Mouse (Mus musculus): ENCODE results near the gene 1700010I14Rik.
A peak's percentile ranks its signal among the peaks of the same experiment; 100 is the strongest.

The 1700010I14Rik gene

DNA sequence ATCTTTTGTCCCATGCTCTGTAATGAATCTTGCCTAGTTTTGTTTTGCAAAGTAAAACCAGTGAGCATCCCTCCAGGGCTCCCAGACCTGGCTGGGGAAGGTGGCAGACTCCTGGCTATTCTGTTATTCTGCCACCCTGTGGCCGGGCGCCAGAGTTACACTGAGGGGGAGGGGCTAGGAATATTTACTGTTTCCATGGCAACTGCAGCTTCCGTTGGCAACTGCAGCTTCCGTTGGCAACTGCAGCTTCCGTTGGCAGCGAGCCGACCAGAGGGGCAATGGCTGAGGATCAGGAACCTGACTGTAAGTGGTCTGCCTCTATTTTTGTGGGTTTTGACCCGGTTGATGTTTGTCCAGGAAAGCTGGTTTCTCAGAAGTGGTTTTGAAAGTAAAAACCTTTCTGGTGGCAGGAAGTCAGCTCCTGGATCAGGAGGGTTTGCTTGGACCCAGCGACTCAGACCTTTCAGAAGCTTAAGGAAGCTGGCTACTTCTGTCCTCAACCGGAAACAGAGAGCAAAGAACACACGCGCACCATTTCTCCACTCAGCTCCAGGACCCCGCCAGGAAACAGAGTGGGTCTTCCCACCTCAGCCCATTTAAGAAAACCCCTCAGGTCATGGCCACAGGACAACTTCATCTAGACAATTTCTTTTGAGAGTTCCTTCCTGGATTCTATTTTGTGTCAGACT, at the start of gene 1700010I14Rik:
1700010I14Rik (plus strand) TSS at position 215 of the 689 bp plus-strand sequence.
- DNase-seq (ENCODE audit: low read depth, low spot score): peak; percentile 87

DNA sequence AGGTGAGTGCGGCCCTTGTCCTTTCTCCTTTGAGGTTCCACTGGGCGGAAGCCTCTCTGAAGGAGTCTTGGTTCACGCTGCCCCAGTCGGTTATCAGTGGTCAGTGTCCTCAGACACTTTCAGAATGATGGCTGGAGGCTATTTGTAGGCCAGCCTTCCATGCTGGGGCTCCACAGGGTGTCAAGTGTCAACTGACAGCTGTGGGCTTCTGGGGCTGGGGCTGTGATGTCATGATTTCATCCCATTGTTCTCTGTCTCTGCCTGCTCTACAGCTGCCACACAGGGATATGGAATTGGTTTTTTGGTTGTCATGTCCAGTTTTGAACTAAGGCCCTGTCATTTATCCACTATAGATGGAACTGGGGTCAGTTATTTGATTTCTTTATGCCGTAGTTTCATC, 36.5 kb upstream of the 1700010I14Rik start:
- no peak for DNase-seq (ENCODE audit: low read depth, low spot score)

DNA sequence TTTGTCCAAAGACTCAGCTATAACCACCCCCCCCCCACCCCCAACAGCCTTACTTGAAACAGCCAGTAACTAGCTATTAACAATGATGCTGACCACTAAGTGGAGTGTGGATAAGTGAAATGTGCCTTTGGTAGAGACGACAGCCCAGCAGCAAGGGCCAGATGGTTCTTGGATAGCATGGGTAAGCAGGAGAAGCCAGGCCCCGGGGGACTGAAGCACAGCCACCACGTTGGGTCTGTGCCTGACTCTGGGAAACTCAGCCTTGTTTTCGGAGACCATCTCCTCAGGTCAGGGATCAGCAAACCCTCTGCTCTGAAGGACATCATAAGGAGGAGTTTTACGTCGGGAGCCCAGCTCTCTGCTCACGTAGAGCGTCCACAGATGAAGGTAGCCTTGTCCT, 35.2 kb upstream of the 1700010I14Rik start:
- DNase-seq (ENCODE audit: low read depth, low spot score): no peak

DNA sequence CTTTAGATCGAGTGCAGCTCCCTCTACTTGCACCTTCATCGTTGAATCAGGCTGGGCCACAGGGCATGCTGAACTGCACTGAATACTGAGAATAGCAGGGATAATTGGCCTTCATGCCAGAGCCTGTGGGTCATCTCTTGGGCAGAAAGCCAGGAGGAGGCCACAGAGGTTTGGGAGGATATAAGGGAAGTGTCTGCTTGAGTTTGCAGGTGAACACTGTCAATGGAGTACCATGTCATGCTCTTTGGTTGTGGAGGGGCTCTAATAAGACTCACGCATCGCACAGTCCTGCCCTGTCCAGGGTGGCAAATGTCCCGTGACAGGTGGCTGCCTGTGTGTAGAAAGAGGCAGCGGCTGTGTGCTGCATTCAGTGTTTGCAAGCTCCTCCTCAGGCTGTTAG, 30.0 kb upstream of the 1700010I14Rik start:
- DNase-seq (ENCODE audit: low read depth, low spot score): no peak

DNA sequence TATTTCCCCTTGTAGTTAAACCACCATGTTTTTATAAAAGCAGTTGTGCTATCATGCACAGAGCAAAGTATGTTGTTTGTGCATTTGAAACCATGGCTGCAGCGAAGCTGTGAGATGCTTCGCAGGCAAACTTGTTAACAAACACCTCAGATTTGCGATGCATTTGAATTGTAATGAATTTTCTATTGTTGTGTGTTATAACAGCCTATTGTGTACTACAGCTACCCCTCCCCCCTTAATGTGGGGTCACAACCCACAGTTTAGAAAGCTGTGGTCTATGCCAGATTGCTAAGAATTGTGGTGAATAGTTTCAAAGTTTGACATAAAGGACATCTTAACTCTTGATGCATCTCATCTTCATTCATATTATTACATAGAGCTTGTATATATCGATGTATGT, 27.7 kb upstream of the 1700010I14Rik start:
- no peak for DNase-seq (ENCODE audit: low read depth, low spot score)

DNA sequence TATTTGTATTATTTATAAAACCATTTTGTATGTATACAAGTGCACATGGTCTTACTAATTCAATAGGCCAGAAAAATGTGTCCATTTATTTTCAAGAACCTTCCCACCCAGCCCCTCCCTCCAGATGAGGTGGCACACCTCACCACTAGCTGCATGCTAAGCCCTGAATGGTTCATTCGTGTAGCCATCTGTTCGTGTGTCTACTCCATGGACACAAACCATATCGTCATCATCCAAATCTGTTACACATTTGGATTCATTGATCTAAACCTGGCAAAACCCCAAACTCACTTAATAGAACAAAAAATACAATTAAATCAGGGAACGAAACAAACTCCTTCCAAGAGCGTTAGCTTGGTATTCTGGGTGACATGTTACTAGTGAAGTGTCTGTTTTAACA, 27.0 kb upstream of the 1700010I14Rik start:
- DNase-seq (ENCODE audit: low read depth, low spot score): no peak

DNA sequence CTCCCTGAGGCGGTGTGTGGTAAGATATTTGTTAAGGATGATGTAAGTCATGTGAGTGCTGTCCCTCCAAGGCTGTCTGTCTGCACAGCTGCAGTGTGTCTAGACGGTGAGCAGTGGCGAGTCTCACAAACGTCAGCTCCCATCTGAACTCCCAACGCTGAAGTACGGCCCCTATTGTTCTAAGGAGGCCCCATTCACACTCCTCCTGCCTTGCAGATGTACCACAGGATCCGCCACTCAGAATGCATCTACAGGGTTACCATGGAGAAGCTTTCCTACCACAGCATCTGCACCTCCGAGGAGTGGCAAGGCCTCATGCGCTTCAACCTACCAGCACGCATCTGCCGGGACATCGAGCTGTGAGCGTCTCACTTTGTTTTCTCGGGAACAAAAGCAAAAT, 26.5 kb upstream of the 1700010I14Rik start:
- DNase-seq (ENCODE audit: low read depth, low spot score): no peak

DNA sequence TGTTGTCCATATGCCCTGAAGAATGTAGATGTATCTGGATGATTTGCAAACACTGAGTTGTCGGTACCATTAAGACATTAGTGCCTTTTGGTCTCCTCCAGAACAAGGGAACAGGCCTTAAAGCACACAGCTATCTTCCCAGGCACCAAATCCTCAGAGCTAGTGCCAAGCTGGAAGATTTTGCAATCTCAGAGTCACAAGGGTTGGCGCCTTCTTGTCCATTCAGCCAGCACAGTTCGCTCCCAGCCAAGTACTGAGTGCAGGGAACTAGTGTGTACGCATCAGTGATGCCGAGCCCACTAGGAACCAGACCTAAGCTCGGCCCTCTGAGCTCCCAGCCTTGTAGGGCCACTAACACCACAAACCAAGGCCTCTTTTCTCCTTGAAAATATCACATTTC, 23.0 kb upstream of the 1700010I14Rik start:
- DNase-seq (ENCODE audit: low read depth, low spot score): no peak

DNA sequence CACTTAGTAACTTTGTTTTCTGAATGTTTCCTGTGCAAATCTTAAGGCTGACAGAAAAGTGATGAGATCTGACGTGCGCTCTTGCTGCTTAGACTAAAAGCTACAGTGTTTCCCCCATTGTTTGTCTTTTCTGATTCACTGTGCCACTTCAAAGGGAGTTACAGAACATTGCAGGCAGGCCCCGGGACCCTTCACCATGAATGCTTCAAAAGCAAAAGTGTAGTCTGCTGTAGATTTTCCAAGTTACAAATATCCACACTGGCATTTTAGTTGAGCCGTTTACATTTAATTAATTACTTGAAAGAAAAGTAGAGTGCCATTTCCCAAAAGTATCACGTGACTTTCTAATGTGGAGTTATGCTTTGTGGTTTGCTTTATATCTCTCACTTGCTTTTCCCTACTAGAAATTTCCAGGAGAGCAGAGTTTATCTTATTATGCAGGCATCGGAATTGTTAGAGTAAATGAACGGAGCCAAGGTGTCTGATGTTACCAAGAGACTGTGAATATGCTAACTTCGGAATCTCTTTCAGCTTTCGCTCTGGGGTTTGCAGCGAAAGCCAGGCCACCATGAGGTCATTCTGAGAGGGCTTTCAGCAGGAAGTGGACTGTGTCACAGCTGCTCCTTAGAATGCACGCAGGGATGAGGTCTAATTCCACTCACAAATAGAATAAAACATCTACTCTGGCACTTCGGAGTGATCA, 15.8 kb upstream of the 1700010I14Rik start:
- DNase-seq (ENCODE audit: low read depth, low spot score): no peak

DNA sequence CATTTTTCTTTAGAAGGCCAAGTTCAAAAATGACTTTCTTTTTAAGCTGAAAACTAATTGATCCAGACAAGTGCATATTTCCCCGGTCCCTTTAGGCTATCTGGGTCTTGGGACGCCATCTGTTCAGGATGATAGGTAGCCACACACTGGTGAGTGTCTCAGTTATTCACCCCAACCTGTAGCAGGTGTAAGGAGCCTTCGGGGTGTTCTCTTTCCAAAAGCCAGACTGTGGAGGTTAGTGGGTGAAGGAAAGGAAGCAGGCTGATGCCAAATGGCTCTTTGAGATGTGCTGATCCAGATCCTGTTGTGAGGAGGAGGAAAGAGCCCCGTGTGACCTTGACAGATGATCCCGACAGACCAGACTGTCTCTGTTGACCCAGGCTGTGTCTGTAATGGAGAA, 14.8 kb upstream of the 1700010I14Rik start:
- no peak for DNase-seq (ENCODE audit: low read depth, low spot score)

DNA sequence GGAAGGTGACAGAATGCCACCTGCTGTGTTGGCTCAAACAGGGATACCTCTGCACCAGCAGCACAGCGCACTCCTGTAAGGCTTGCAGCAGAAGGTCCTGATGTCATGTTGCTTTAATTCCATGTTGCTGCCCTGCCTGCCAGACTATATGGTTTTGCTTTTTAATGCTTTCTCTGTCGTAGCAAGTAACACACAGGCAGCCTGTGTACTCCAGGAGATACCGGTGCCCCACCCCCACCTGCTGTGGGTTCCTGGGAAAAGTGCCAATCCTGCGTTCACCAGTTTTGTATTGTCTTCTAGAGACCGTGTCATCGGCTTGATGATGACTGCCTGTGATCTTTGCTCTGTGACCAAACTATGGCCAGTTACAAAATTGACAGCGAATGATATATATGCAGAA, 13.7 kb upstream of the 1700010I14Rik start:
- no peak for DNase-seq (ENCODE audit: low read depth, low spot score)

DNA sequence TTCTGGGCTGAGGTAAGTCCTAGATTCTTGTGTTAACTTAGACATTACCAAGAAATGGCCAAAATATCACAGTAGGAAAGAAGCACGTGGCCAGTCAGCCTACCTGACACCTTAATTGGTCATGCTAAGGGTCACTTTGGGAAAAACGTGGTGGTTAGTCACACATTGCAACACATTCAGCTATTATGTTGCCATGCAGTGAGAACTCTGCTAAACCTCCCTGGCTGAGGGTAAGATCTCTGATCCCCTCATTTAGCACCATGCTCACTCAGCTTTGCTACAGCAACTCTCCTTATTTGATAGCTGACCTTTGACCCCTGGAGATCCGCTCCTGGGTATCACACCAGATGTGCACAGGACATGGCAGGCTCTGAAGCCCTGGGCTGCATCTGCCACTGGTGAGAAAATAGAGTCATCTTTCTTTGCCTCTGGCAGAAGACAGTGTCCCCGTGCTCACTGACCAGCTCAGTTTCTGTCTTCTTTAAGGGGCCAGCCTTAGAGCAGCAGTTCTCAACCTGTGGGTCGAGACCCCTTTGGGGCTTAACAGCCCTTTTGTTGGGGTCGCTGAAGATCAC, 13.2 kb upstream of the 1700010I14Rik start:
- no peak for DNase-seq (ENCODE audit: low read depth, low spot score)

DNA sequence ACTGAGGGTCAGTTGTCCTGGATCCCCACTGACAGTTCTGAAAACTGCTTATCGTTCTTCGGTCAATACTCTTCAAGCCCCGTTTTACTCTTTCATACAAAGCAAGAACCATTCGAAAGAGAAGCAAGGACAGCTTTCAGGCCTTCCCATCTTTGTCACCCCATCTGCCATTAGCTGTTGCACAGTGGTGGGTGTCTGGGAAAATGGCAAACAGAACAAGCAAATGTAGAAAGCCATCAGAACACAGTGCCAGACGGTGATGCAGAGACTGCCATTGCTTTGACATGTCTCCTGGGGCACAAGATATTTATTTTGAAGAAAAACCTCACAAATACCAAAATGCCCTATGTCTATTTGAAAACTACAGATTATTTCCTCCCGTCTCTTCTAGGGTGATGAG, 11.4 kb upstream of the 1700010I14Rik start:
- no peak for DNase-seq (ENCODE audit: low read depth, low spot score)

DNA sequence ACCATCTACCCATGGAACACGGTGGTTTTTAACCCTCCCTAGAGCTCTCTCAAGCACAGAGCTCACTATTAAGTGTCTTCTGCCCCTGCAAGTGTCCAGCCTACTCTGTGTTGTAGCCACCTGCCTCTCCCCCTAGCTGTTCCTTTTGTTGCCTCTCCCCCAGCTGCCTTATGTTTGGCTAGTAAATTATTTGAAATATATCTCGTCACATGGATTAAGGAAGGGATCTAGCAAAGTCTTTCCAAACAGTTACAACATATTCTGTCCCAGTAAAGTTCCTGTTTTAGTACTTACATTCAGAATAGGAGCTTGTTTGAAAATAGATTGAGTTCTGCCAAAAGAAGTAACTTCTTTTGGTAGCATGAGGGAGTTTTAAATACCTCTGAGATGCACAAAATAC, 10.9 kb upstream of the 1700010I14Rik start:
- no peak for DNase-seq (ENCODE audit: low read depth, low spot score)

DNA sequence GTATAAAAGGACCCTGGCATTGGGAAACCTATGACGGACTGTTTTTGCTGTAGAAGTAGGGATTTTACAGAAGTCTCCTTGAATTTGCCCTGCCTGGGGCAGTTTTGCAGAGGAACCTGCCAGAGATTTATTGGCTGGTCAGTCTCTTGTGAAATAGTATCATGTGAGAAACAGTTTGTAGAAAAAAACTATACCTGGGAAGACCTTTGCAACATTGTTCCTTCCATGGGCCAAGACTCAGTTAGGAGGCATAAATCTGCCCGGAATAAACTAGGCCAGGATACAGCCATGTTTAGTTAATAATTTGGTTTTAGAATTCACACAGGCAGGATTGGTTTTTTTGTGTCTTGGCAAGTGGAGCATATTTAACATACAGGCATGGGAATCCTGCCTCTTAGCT, 4.6 kb upstream of the 1700010I14Rik start:
- DNase-seq (ENCODE audit: low read depth, low spot score): no peak

DNA sequence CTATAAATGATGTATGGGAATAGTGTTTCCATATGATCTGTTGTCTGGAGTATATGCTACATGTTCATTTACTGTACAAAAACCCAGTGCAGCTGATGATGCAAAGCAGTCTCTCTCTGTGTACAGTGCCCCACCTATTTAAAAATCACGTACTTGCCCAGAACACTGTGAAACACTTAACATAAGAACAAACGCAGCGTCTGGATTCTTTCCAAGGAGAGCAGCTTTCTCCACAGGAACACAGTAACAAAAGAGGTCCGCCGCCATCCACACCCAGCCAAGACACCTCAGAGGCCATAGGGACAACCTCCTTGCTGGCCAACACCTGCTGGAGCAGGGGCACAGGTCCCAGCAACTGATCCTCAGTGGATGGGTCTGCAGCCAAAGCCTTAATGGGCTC, 2.4 kb upstream of the 1700010I14Rik start:
- no peak for DNase-seq (ENCODE audit: low read depth, low spot score)

DNA sequence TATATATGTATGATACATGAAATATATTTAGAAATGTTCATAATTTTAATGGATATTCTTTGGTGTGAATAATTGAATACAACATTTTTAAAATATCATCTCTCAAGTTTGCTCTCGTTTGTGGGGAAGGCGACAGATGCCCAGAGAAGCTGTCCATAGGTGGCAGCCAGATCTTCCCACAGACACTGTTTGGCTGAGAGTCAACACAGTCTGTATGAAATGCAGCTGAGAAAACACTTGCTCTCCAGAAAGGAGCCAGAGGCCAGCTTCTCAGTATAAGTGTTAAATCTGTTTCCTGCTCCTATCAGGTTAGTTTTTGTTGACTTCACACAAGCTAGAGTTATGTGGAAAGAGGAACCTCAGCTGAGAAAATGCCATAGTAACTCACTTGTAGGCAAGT, 1.6 kb upstream of the 1700010I14Rik start:
- DNase-seq (ENCODE audit: low read depth, low spot score): no peak

DNA sequence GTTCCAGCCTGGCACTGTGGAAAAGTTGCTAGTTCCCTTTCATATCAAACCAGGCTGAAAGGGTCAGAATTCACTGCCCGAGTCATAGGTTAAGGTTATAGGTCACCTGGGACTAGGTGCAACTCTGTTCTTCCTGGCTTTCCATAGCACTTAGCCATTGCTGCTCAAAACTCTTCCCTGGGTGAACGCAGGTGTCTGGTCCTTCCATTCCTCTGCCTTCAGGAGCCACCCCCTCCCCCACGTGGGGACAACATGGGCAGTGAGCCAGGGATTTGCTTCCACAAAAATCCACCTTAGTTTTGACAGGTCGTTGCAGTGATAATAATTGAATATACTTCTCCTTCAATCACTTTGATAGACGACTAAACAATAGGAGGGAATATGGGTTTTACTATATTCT, 764 bp upstream of the 1700010I14Rik start:
- no peak for DNase-seq (ENCODE audit: low read depth, low spot score)

DNA sequence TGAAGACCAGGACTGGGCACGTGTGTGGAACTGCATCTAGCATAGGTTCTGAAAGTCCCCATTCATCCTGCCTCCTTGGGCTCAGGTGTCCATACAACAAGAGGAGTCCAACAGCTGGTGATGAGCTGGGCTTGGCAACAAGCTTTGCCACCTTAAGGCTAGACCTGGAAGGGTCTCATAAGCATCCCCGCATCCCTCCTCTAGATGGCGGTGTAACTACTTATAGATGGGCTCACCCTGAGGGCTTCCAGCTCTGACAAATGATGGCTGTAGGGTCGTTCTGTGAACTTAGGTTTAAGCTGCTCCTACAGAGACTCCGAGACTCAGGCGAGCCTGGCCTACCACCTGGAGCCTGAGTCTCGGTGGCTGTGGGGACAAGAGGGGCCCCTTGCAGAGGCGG, 3.0 kb downstream of the 1700010I14Rik start:
- peak; percentile 21 for DNase-seq (ENCODE audit: low read depth, low spot score)

DNA sequence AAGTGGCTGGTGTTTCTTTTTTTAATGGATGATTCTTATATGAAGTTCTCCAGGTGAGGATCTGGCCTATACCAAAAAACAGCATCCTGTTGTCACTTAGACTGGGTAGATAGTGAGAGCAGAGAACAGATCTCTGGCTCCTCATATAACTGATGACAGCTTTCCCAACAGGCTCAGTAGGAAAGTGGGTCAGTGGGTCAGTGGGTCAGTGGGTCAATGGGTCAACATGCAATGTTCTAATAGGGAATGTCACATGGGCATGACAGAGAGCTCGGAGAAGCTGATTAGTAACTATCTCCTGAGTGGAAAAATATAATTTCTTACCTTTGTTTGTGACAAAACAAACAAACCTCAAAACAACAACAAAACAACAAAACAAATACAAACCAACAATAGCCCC, 7.2 kb downstream of the 1700010I14Rik start:
- DNase-seq (ENCODE audit: low read depth, low spot score): no peak

DNA sequence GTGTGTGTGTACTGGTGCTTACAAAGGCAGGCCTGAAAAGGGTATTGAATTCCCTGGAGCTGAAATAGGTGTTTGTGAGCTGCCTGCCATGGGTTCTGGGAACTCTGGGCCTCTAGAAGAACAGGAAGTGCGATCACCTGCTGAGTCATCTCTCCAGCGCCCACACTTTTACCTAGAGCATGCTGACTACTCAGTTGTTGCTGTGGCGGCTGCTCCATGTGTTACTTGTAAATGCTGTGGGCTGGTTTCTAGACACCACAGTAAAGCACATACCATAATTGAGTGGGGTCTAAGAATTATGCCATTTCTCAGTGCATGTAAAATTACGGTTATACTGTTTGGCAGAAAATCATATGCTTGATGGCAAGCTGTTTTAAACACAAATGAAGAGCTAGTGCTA, 14.3 kb downstream of the 1700010I14Rik start:
- DNase-seq (ENCODE audit: low read depth, low spot score): no peak

DNA sequence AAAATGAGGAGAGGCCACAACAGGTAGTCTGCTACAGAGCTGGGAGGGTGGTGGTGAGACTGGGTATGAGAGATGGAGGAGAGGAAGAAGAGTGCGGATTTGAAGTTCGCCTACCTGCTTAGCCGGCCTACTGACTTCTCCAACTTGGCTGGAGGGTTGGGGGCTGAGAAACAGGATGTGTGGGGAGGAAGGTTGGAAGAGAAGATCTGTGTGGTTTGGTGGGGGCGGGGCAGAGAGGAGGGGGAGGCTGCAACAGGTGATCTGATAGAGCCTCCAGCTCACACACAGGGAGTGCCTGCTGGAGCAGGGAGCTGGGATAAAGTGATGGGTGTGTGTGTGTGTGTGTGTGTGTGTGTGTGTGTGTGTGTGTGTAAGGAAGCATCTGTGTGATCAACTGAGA, 16.4 kb downstream of the 1700010I14Rik start:
- no peak for DNase-seq (ENCODE audit: low read depth, low spot score)
